Mouse (Mus musculus) MEL (cell line): ENCODE results near the gene Trhr2. TPM values are rescaled to one million over a fixed set of nuclear protein-coding genes. Genes with fewer than 3 reads are reported as not detected.

ENCODE experiments used
- DNase-seq: peaks from one replicate; pipeline ENCODE4 v3.0.0; 2011; ENCODE audit warnings: low read depth, low spot score
- H3K27ac ChIP-seq: 2 replicates; pipeline ENCODE4 v1.5.1; 2012; ENCODE audit warnings: low read depth, mild to moderate bottlenecking, control low read depth, low read length, moderate library complexity; ENCODE audit not compliant: control insufficient read depth
- H3K27me3 ChIP-seq, 2 experiments: fragments of 150-350 bp in 1 of 2; sonication (generic) in 1 of 2; 2 replicates each; pipeline ENCODE4 v1.6.1; 2012; ENCODE audit warnings: low read length in 2 of 2, mild to moderate bottlenecking in 2 of 2, improper control_type of control experiment in 1 of 2, moderate library complexity in 1 of 2; ENCODE audit not compliant: insufficient read depth in 2 of 2, control insufficient read depth in 1 of 2
- H3K36me3 ChIP-seq, 2 experiments: 2 replicates each; pipeline ENCODE4 v1.6.1; 2012 to 2014; ENCODE audit warnings: low read length in 2 of 2, improper control_type of control experiment in 1 of 2, inconsistent platforms in 1 of 2, mild to moderate bottlenecking in 1 of 2; ENCODE audit not compliant: insufficient read depth in 2 of 2, control insufficient read depth in 1 of 2
- H3K4me1 ChIP-seq, 2 experiments: fragments of 150-350 bp in 1 of 2; sonication (generic) in 1 of 2; 2 replicates each; pipeline ENCODE4 v1.6.1; 2012; ENCODE audit warnings: low read length in 2 of 2, improper control_type of control experiment in 1 of 2, mild to moderate bottlenecking in 1 of 2; ENCODE audit not compliant: insufficient read depth in 2 of 2, control insufficient read depth in 1 of 2
- H3K4me3 ChIP-seq, 2 experiments: fragments of 150-350 bp in 1 of 2; sonication (generic) in 1 of 2; 2 replicates each; pipeline ENCODE4 v1.5.1; 2012; ENCODE audit warnings: low read depth in 2 of 2, low read length in 2 of 2, mild to moderate bottlenecking in 2 of 2, moderate library complexity in 2 of 2, control low read depth in 1 of 2, improper control_type of control experiment in 1 of 2; ENCODE audit not compliant: control insufficient read depth in 1 of 2, insufficient read depth in 1 of 2
- H3K79me2 ChIP-seq: 2 replicates; pipeline ENCODE4 v1.6.1; 2012; ENCODE audit warnings: mild to moderate bottlenecking, low read length, moderate library complexity; ENCODE audit not compliant: control insufficient read depth, poor library complexity, insufficient read depth
- H3K9ac ChIP-seq: 2 replicates; pipeline ENCODE4 v1.6.1; 2012; ENCODE audit warnings: low read depth, mild to moderate bottlenecking, control low read depth, low read length, moderate library complexity; ENCODE audit not compliant: control insufficient read depth, poor library complexity, severe bottlenecking
- H3K9me3 ChIP-seq: fragments of 150-350 bp; sonication (generic); replicated peaks from 2 replicates; pipeline ENCODE4 v1.6.1; 2012; ENCODE audit warnings: mild to moderate bottlenecking, low read length, improper control_type of control experiment, moderate library complexity; ENCODE audit not compliant: insufficient read depth
- BHLHE40 ChIP-seq: IDR thresholded peaks from 2 replicates; pipeline ENCODE4 v1.6.1; 2012; ENCODE audit warnings: low read depth, mild to moderate bottlenecking, inconsistent platforms, low read length, improper control_type of control experiment, borderline replicate concordance
- E2F4 ChIP-seq: IDR thresholded peaks from 2 replicates; pipeline ENCODE4 v1.6.1; 2011; ENCODE audit warnings: low read depth, low read length, improper control_type of control experiment, borderline replicate concordance
- EP300 ChIP-seq, 2 experiments: IDR thresholded peaks; 2 replicates each; pipeline ENCODE4 v1.6.1; 2011; ENCODE audit warnings: improper control_type of control experiment in 2 of 2, low read length in 2 of 2, low read depth in 1 of 2, mild to moderate bottlenecking in 1 of 2
- ETS1 ChIP-seq: IDR thresholded peaks from 2 replicates; pipeline ENCODE4 v1.6.1; 2012; ENCODE audit warnings: low read depth, mild to moderate bottlenecking, inconsistent platforms, low read length, improper control_type of control experiment, moderate library complexity
- GATA1 ChIP-seq: IDR thresholded peaks from 2 replicates; pipeline ENCODE4 v1.6.1; 2011; ENCODE audit warnings: low read depth, low read length, improper control_type of control experiment
- HCFC1 ChIP-seq: IDR thresholded peaks from 2 replicates; pipeline ENCODE4 v1.6.1; 2012; ENCODE audit warnings: low read depth, mild to moderate bottlenecking, inconsistent platforms, low read length, improper control_type of control experiment, moderate library complexity
- JUND ChIP-seq: IDR thresholded peaks from 2 replicates; pipeline ENCODE4 v1.6.1; 2011; ENCODE audit warnings: low read depth, mild to moderate bottlenecking, improper control_type of control experiment, low read length
- MAX ChIP-seq: IDR thresholded peaks from 2 replicates; pipeline ENCODE4 v1.6.1; 2011; ENCODE audit warnings: low read length, improper control_type of control experiment
- MAZ ChIP-seq: IDR thresholded peaks from 2 replicates; pipeline ENCODE4 v1.6.1; 2012; ENCODE audit warnings: low read depth, mild to moderate bottlenecking, inconsistent platforms, low read length, improper control_type of control experiment
- MXI1 ChIP-seq: IDR thresholded peaks from 2 replicates; pipeline ENCODE4 v1.6.1; 2011; ENCODE audit warnings: mild to moderate bottlenecking, low read depth, low read length, improper control_type of control experiment
- MYB ChIP-seq: IDR thresholded peaks from 2 replicates; pipeline ENCODE4 v1.6.1; 2011; ENCODE audit warnings: mild to moderate bottlenecking, low read depth, low read length, improper control_type of control experiment
- NELFE ChIP-seq: IDR thresholded peaks from 2 replicates; pipeline ENCODE4 v1.6.1; 2011; ENCODE audit warnings: low read depth, low read length, improper control_type of control experiment
- POLR2A ChIP-seq, 2 experiments: IDR thresholded peaks; 2 replicates each; pipeline ENCODE4 v1.6.1; 2011 to 2012; ENCODE audit warnings: low read length in 2 of 2, mild to moderate bottlenecking in 2 of 2, control low read depth in 1 of 2, improper control_type of control experiment in 1 of 2, low read depth in 1 of 2, moderate library complexity in 1 of 2; ENCODE audit not compliant: control insufficient read depth in 1 of 2, insufficient read depth in 1 of 2, poor library complexity in 1 of 2
- POLR2AphosphoS2 ChIP-seq: IDR thresholded peaks from 2 replicates; pipeline ENCODE4 v1.6.1; 2011; ENCODE audit warnings: low read length, improper control_type of control experiment
- POLR2AphosphoS5 ChIP-seq: IDR thresholded peaks from 2 replicates; pipeline ENCODE4 v1.6.1; 2012; ENCODE audit warnings: low read depth, borderline replicate concordance, mild to moderate bottlenecking, inconsistent platforms, low read length, moderate library complexity, mixed read lengths
- RCOR1 ChIP-seq: IDR thresholded peaks from 2 replicates; pipeline ENCODE4 v1.6.1; 2012; ENCODE audit warnings: low read depth, mild to moderate bottlenecking, inconsistent platforms, low read length, improper control_type of control experiment
- SIN3A ChIP-seq: IDR thresholded peaks from 2 replicates; pipeline ENCODE4 v1.6.1; 2012; ENCODE audit warnings: low read length, improper control_type of control experiment, inconsistent platforms
- TAL1 ChIP-seq: IDR thresholded peaks from 2 replicates; pipeline ENCODE4 v1.6.1; 2012; ENCODE audit warnings: mild to moderate bottlenecking, inconsistent platforms, low read length, moderate library complexity, mixed read lengths
- TBP ChIP-seq: IDR thresholded peaks from 2 replicates; pipeline ENCODE4 v1.8.0; 2011; ENCODE audit warnings: low read depth, low read length, improper control_type of control experiment
- TCF12 ChIP-seq: IDR thresholded peaks from 2 replicates; pipeline ENCODE4 v1.6.1; 2014; ENCODE audit warnings: low read depth, mild to moderate bottlenecking, inconsistent platforms, low read length, improper control_type of control experiment, moderate library complexity
- ZC3H11A ChIP-seq: IDR thresholded peaks from 2 replicates; pipeline ENCODE4 v1.6.1; 2012; ENCODE audit warnings: low read depth, mild to moderate bottlenecking, inconsistent platforms, low read length, improper control_type of control experiment
- ZNF384 ChIP-seq: IDR thresholded peaks from 2 replicates; pipeline ENCODE4 v1.6.1; 2012; ENCODE audit warnings: low read depth, mild to moderate bottlenecking, inconsistent platforms, low read length, improper control_type of control experiment
- polyA plus RNA-seq, 2 experiments: library from polyadenylated mRNA; stranded (reverse) in 1 of 2; unstranded in 1 of 2; fragments of >175 nt in 1 of 2; fragments of >200 nt in 1 of 2; gene quantifications; 2 replicates each; pipeline versions ENCODE4 v1.2.1 to v1.2.4; 2012; ENCODE audit warnings: low replicate concordance in 2 of 2, low read depth in 1 of 2; ENCODE audit not compliant: insufficient read length in 2 of 2, insufficient read depth in 1 of 2, missing spikeins in 1 of 2
- total RNA-seq: library from RNA; depleted of rRNA; stranded (reverse); fragments of 300-350 nt; gene quantifications from 2 replicates; pipeline ENCODE4 v1.2.3, GENCODE M21; 2012

The Trhr2 gene
- total and polyA plus RNA-seq, 3 experiments = 0.07 to 0.12 TPM; not detected in 1

GRCm38 (mm10) chr8:122329072-122329471, 31.5 kb downstream of the Trhr2 start:
- H3K4me1 ChIP-seq = peaks cover 8 to 33% of the 10 kb centered on the region in 2 experiments
- TF ChIP-seq POLR2AphosphoS5 (no peak), POLR2A (IDR thresholded peaks at IDR 0.05; ENCODE audit: control insufficient read depth in 1 of 2, insufficient read depth in 1 of 2, low read depth in 1 of 2, low read length in 2 of 2, poor library complexity in 1 of 2) (0 out of 4 replicates have a peak, but pooled peaks of 1 of the 2 experiments have one; percentile 15), ZNF384 (no peak)
- TF ChIP-seq, all 39 proteins: peak for 1
- H3K9me3 ChIP-seq = no peaks in the 10 kb centered on the region
- DNase-seq = no peak
- peak overlapping the region; percentile 13; the same call in 1 of the 2 replicates for H3K27ac ChIP-seq
- no peak overlapping the region for H3K4me3 ChIP-seq
- no peaks in the 10 kb centered on the region for H3K27me3 ChIP-seq
- peaks cover 20% of the 10 kb centered on the region for H3K79me2 ChIP-seq
- H3K36me3 ChIP-seq = peaks cover 29 to 40% of the 10 kb centered on the region in 2 experiments; a peak in 3 of 4 replicates
- H3K9ac ChIP-seq = no peak overlapping the region

GRCm38 (mm10) chr8:122326114-122326542, 34.4 kb downstream of the Trhr2 start:
- Histone ChIP-seq H3K27me3 (no peaks in the 10 kb centered on the region), H3K36me3 (peaks cover 13 to 64% of the 10 kb centered on the region in 2 experiments; a peak in 3 of 4 replicates), H3K9ac (peak overlapping the region; percentile 67), H3K9me3 (no peaks in the 10 kb centered on the region), H3K4me3 (peak overlapping the region; percentile 18 to 36; a peak in 3 of 4 replicates), H3K27ac (peak overlapping the region; percentile 91), H3K79me2 (peaks cover 28% of the 10 kb centered on the region), H3K4me1 (peaks cover 25 to 60% of the 10 kb centered on the region in 2 experiments)
- TF ChIP-seq ZC3H11A (no peak), HCFC1 (peak; percentile 10; the same call in 1 of the 2 replicates), TAL1 (peak; percentile 73), EP300 (IDR thresholded peaks at IDR 0.05; ENCODE audit: low read depth in 1 of 2, low read length in 2 of 2) (peak; percentile 72 to 76), POLR2AphosphoS2 (0 out of 2 replicates have a peak, but pooled peaks have one; percentile 16), GATA1 (peak; percentile 93), TCF12 (peak; percentile 81), JUND (no peak), E2F4 (peak; percentile 71; the same call in 1 of the 2 replicates), MAZ (peak; percentile 93), MXI1 (no peak; the same call in 1 of the 2 replicates), POLR2A (IDR thresholded peaks at IDR 0.05; ENCODE audit: control insufficient read depth in 1 of 2, insufficient read depth in 1 of 2, low read depth in 1 of 2, low read length in 2 of 2, poor library complexity in 1 of 2) (peak in 1 of 2 experiments; percentile 50; a peak in 2 of 4 replicates), TBP (peak; percentile 35; the same call in 1 of the 2 replicates), SIN3A (peak; percentile 70), RCOR1 (peak; percentile 58; the same call in 1 of the 2 replicates), BHLHE40 (peak; percentile 20; the same call in 1 of the 2 replicates), MYB (no peak), MAX (no peak; the same call in 1 of the 2 replicates), NELFE (0 out of 2 replicates have a peak, but pooled peaks have one; percentile 20), ETS1 (peak; percentile 91)
- peak; percentile 86 for DNase-seq
